Mouse (Mus musculus): ENCODE results near the gene Gse1.

Gse1 gene

GRCm38 (mm10) chr8:120521591-120521965 lies 293.3 kb downstream of the Gse1 start:
- DNase-seq: no peak

GRCm38 (mm10) chr8:120523641-120524040 lies 295.4 kb downstream of the Gse1 start:
- DNase-seq: no peak

- DNase-seq: no peak
Measured at GRCm38 (mm10) chr8:120525135-120525534, 296.9 kb downstream of the Gse1 start.

- DNase-seq: no peak
Measured at GRCm38 (mm10) chr8:120525832-120526231, 297.6 kb downstream of the Gse1 start.

- DNase-seq: no peak
Measured at GRCm38 (mm10) chr8:120526577-120526976, 298.3 kb downstream of the Gse1 start.

GRCm38 (mm10) chr8:120528332-120528731 lies 300.1 kb downstream of the Gse1 start:
- no peak for DNase-seq

- peak; percentile 75 for DNase-seq
Measured at GRCm38 (mm10) chr8:120529226-120529625, 301.0 kb downstream of the Gse1 start.

- no peak for DNase-seq
Measured at GRCm38 (mm10) chr8:120530954-120531656, 302.8 kb downstream of the Gse1 start.

- DNase-seq: no peak
Measured at GRCm38 (mm10) chr8:120531775-120532516, 303.7 kb downstream of the Gse1 start.

GRCm38 (mm10) chr8:120532517-120533215 lies 304.4 kb downstream of the Gse1 start:
- DNase-seq: no peak

- no peak for DNase-seq
Measured at GRCm38 (mm10) chr8:120533380-120533779, 305.1 kb downstream of the Gse1 start.

- DNase-seq: no peak
Measured at GRCm38 (mm10) chr8:120534080-120534479, 305.8 kb downstream of the Gse1 start.

GRCm38 (mm10) chr8:120534504-120535368 lies 306.5 kb downstream of the Gse1 start:
- peak; percentile 92 for DNase-seq

GRCm38 (mm10) chr8:120535452-120536305 lies 307.4 kb downstream of the Gse1 start:
- peak; percentile 61 for DNase-seq

GRCm38 (mm10) chr8:120536306-120537206 lies 308.3 kb downstream of the Gse1 start:
- peak; percentile 76 for DNase-seq

- peak; percentile 91 for DNase-seq
Measured at GRCm38 (mm10) chr8:120537207-120537817, 309.1 kb downstream of the Gse1 start.

GRCm38 (mm10) chr8:120537818-120538396 lies 309.7 kb downstream of the Gse1 start:
- DNase-seq: peak; percentile 66

GRCm38 (mm10) chr8:120538397-120539240 lies 310.4 kb downstream of the Gse1 start:
- DNase-seq: peak; percentile 93

GRCm38 (mm10) chr8:120539381-120539774 lies 311.1 kb downstream of the Gse1 start:
- peak; percentile 63 for DNase-seq
